Mouse (Mus musculus) limb, embryonic 13.5 days (tissue): ENCODE measurements around the gene Fktn. TPM values are rescaled to one million over a fixed set of nuclear protein-coding genes. Genes with fewer than 3 reads are reported as not detected.
"Not testable (repeated sequence)": the region's sequence is repeated elsewhere in the genome, so short reads cannot be mapped to it uniquely, and the experiment has no call there.

Experiments
- ATAC-seq: fragments of 200-750 bp; cut with Nextera tagmentation; 2 replicates; pipeline ENCODE4 v1.8.0; 2017; ENCODE audit warnings: low read depth, moderate number of reproducible peaks, moderate TSS enrichment; ENCODE audit not compliant: low FRiP score
- H3K27ac ChIP-seq: fragments of 300-500 bp; sonication (generic); 2 replicates; pipeline ENCODE4 v1.5.1; 2015; ENCODE audit warnings: inconsistent platforms, mild to moderate bottlenecking, moderate library complexity
- H3K27me3 ChIP-seq: fragments of 300-500 bp; sonication (generic); 2 replicates; pipeline ENCODE4 v1.6.1; 2015; ENCODE audit warnings: mild to moderate bottlenecking, inconsistent platforms
- H3K36me3 ChIP-seq: fragments of 300-500 bp; sonication (generic); 2 replicates; pipeline ENCODE4 v1.6.1; 2015; ENCODE audit warnings: inconsistent platforms, mild to moderate bottlenecking, moderate library complexity
- H3K4me1 ChIP-seq: fragments of 300-500 bp; sonication (generic); 2 replicates; pipeline ENCODE4 v1.6.1; 2015; ENCODE audit warnings: inconsistent platforms
- H3K4me2 ChIP-seq: fragments of 300-500 bp; sonication (generic); replicated peaks from 2 replicates; pipeline ENCODE4 v1.6.1; 2015; ENCODE audit warnings: inconsistent platforms, mild to moderate bottlenecking, moderate library complexity
- H3K4me3 ChIP-seq: fragments of 300-500 bp; sonication (generic); 2 replicates; pipeline ENCODE4 v1.5.1; 2015; ENCODE audit warnings: moderate library complexity, mild to moderate bottlenecking, inconsistent platforms
- H3K9ac ChIP-seq: fragments of 300-500 bp; sonication (generic); 2 replicates; pipeline ENCODE4 v1.6.1; 2015; ENCODE audit warnings: mild to moderate bottlenecking, inconsistent platforms
- H3K9me3 ChIP-seq: fragments of 300-500 bp; sonication (generic); 2 replicates; pipeline ENCODE4 v1.6.1; 2016; ENCODE audit warnings: inconsistent platforms
- WGBS: fragments of 180-500 bp; shearing (Covaris S2); methylation state at CpG from one replicate; pipeline ENCODE4 v1.1.7; 2015; 5-methylcytosine and 5-hydroxymethylcytosine counted together
- polyA plus RNA-seq: library from polyadenylated mRNA; unstranded; fragments of >200 nt; fragmentation: Nextera tagmentation; extraction: Ambion mirVana; gene quantifications from 2 replicates; pipeline ENCODE4 v1.2.1, GENCODE M21; 2015

The Fktn gene
- polyA plus RNA-seq, 1 experiment from 2014 or later: 13.4 TPM

GRCm38 (mm10) chr4:53726100-53726499 lies 12.3 kb downstream of the Fktn start:
- not testable (repeated sequence) for H3K4me3 ChIP-seq, H3K9me3 ChIP-seq, H3K4me1 ChIP-seq, H3K4me2 ChIP-seq, H3K27me3 ChIP-seq, ATAC-seq, H3K27ac ChIP-seq, H3K9ac ChIP-seq
- WGBS: 87% methylated on average over 2 of the region's 2 CpGs
- peaks cover 57% of the 10 kb centered on the region for H3K36me3 ChIP-seq

GRCm38 (mm10) chr4:53728121-53728520 lies 14.3 kb downstream of the Fktn start:
- Histone ChIP-seq H3K9me3 (no peaks in the 10 kb centered on the region), H3K4me3 (no peak overlapping the region), H3K27ac (no peak overlapping the region), H3K4me1 (no peaks in the 10 kb centered on the region), H3K4me2 (no peak overlapping the region), H3K36me3 (peaks cover 54% of the 10 kb centered on the region), H3K9ac (no peak overlapping the region), H3K27me3 (no peaks in the 10 kb centered on the region)
- 91% methylated on average over 1 of the region's 1 CpGs for WGBS
- ATAC-seq: no peak

GRCm38 (mm10) chr4:53738956-53739616 lies 25.3 kb downstream of the Fktn start:
- no peaks in the 10 kb centered on the region for H3K27me3 ChIP-seq
- WGBS: 43% methylated on average over 6 of the region's 6 CpGs
- no peak overlapping the region for H3K4me2 ChIP-seq
- no peak overlapping the region for H3K27ac ChIP-seq
- H3K36me3 ChIP-seq: peaks cover 63% of the 10 kb centered on the region
- no peaks in the 10 kb centered on the region for H3K4me1 ChIP-seq
- no peak; the same call in 1 of the 2 replicates for ATAC-seq
- no peaks in the 10 kb centered on the region for H3K9me3 ChIP-seq
- no peak overlapping the region for H3K4me3 ChIP-seq
- H3K9ac ChIP-seq: no peak overlapping the region

GRCm38 (mm10) chr4:53749831-53750230 lies 36.0 kb downstream of the Fktn start:
- Histone ChIP-seq H3K4me1 (no peaks in the 10 kb centered on the region), H3K9ac (no peak overlapping the region), H3K4me3 (no peak overlapping the region), H3K4me2 (no peak overlapping the region), H3K27ac (no peak overlapping the region), H3K27me3 (no peaks in the 10 kb centered on the region), H3K36me3 (peaks cover 38% of the 10 kb centered on the region), H3K9me3 (no peaks in the 10 kb centered on the region)
- ATAC-seq: no peak

GRCm38 (mm10) chr4:53750391-53751120 lies 36.8 kb downstream of the Fktn start:
- Histone ChIP-seq H3K9ac (no peak overlapping the region), H3K27me3 (no peaks in the 10 kb centered on the region), H3K4me1 (no peaks in the 10 kb centered on the region), H3K9me3 (no peaks in the 10 kb centered on the region), H3K27ac (no peak overlapping the region), H3K36me3 (peaks cover 45% of the 10 kb centered on the region), H3K4me3 (no peak overlapping the region), H3K4me2 (no peak overlapping the region)
- WGBS: 78% methylated on average over 16 of the region's 16 CpGs
- ATAC-seq: no peak

GRCm38 (mm10) chr4:53757030-53757429 lies 43.2 kb downstream of the Fktn start:
- H3K27ac ChIP-seq: no peak overlapping the region

GRCm38 (mm10) chr4:53758764-53759163 lies 45.0 kb downstream of the Fktn start:
- Histone ChIP-seq H3K36me3 (peaks cover 50% of the 10 kb centered on the region), H3K9ac (no peak overlapping the region), H3K9me3 (no peaks in the 10 kb centered on the region), H3K4me1 (no peaks in the 10 kb centered on the region), H3K4me3 (no peak overlapping the region), H3K27ac (no peak overlapping the region), H3K27me3 (no peaks in the 10 kb centered on the region), H3K4me2 (no peak overlapping the region)
- 80% methylated on average over 4 of the region's 4 CpGs for WGBS
- ATAC-seq: no peak

More at GRCm38 (mm10) chr4:53757030-53757429, 43.2 kb downstream of the Fktn start:
- peaks cover 38% of the 10 kb centered on the region for H3K36me3 ChIP-seq
- H3K4me1 ChIP-seq: no peaks in the 10 kb centered on the region
- no peaks in the 10 kb centered on the region for H3K27me3 ChIP-seq
- no peak overlapping the region for H3K9ac ChIP-seq
- H3K4me2 ChIP-seq: no peak overlapping the region
- ATAC-seq: no peak
- no peak overlapping the region for H3K4me3 ChIP-seq
- no peaks in the 10 kb centered on the region for H3K9me3 ChIP-seq

- ATAC-seq: no peak
- H3K9ac ChIP-seq: no peak overlapping the region
- H3K36me3 ChIP-seq: peaks cover 54% of the 10 kb centered on the region
- no peak overlapping the region for H3K4me3 ChIP-seq
- H3K27me3 ChIP-seq: no peaks in the 10 kb centered on the region
- H3K4me2 ChIP-seq: no peak overlapping the region
- no peaks in the 10 kb centered on the region for H3K9me3 ChIP-seq
- H3K27ac ChIP-seq: no peak overlapping the region
- WGBS: 95% methylated on average over 3 of the region's 3 CpGs
- H3K4me1 ChIP-seq: no peaks in the 10 kb centered on the region
Measured at GRCm38 (mm10) chr4:53759678-53760077, 45.9 kb downstream of the Fktn start.

- no peaks in the 10 kb centered on the region for H3K27me3 ChIP-seq
- H3K9me3 ChIP-seq: no peaks in the 10 kb centered on the region
- no peak overlapping the region for H3K27ac ChIP-seq
- ATAC-seq: no peak
- no peak overlapping the region for H3K9ac ChIP-seq
- H3K4me2 ChIP-seq: no peak overlapping the region
- 67% methylated on average over 3 of the region's 3 CpGs for WGBS
- H3K4me1 ChIP-seq: no peaks in the 10 kb centered on the region
- peaks cover 48% of the 10 kb centered on the region for H3K36me3 ChIP-seq
- no peak overlapping the region for H3K4me3 ChIP-seq
Measured at GRCm38 (mm10) chr4:53762501-53762900, 48.7 kb downstream of the Fktn start.

GRCm38 (mm10) chr4:53770958-53771735 lies 57.3 kb downstream of the Fktn start:
- H3K4me3 ChIP-seq: no peak overlapping the region
- H3K36me3 ChIP-seq: peaks cover 8% of the 10 kb centered on the region
- peaks cover 6% of the 10 kb centered on the region for H3K4me1 ChIP-seq
- H3K27me3 ChIP-seq: peaks cover 12% of the 10 kb centered on the region
- no peak overlapping the region for H3K27ac ChIP-seq
- H3K9me3 ChIP-seq: no peaks in the 10 kb centered on the region
- no peak for ATAC-seq
- no peak overlapping the region for H3K4me2 ChIP-seq
- no peak overlapping the region for H3K9ac ChIP-seq
- 45% methylated on average over 6 of the region's 6 CpGs for WGBS

GRCm38 (mm10) chr4:53772004-53772403 lies 58.2 kb downstream of the Fktn start:
- WGBS: 72% methylated on average over 5 of the region's 5 CpGs
- H3K9me3 ChIP-seq: no peaks in the 10 kb centered on the region
- H3K27ac ChIP-seq: no peak overlapping the region
- peaks cover 6% of the 10 kb centered on the region for H3K4me1 ChIP-seq
- H3K27me3 ChIP-seq: peaks cover 20% of the 10 kb centered on the region
- H3K4me2 ChIP-seq: no peak overlapping the region
- ATAC-seq: no peak
- no peak overlapping the region for H3K9ac ChIP-seq
- peaks cover 7% of the 10 kb centered on the region for H3K36me3 ChIP-seq
- no peak overlapping the region for H3K4me3 ChIP-seq

GRCm38 (mm10) chr4:53773911-53774310 lies 60.1 kb downstream of the Fktn start:
- no peak overlapping the region for H3K4me2 ChIP-seq
- WGBS: 64% methylated on average over 6 of the region's 6 CpGs
- H3K4me3 ChIP-seq: no peak overlapping the region
- ATAC-seq: no peak
- no peaks in the 10 kb centered on the region for H3K36me3 ChIP-seq
- H3K9me3 ChIP-seq: no peaks in the 10 kb centered on the region
- no peak overlapping the region for H3K9ac ChIP-seq
- no peak overlapping the region for H3K27ac ChIP-seq
- peaks cover 32% of the 10 kb centered on the region for H3K27me3 ChIP-seq
- peaks cover 9% of the 10 kb centered on the region for H3K4me1 ChIP-seq
